Mouse (Mus musculus) liver (tissue): ENCODE measurements around the gene Btbd6.

ENCODE experiments used
- DNase-seq: peaks from one replicate; pipeline ENCODE4 v3.0.0-alpha.2; 2020; ENCODE audit warnings: mixed read lengths

The Btbd6 gene

DNA sequence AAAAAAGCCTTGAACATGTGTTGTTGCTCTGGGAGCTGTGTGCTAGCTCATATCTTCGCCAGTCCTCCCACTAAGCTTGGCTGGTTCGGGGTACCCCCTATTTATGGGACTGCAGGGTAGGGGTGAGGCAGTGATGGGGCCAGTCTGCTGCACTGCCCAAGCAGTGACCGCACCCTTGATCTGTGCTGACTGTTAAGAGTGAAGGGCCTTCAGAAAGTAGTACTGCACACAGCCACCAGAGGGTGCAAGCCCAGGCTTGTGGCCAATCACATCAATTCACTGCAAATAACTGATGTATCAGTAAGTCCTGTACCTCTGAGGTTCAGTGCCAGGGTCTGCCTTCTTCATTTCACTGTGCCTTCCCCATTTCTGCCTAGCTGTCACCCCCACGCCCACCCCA is 20.5 kb upstream of the Btbd6 start:
- DNase-seq, result peak; percentile 78

DNA sequence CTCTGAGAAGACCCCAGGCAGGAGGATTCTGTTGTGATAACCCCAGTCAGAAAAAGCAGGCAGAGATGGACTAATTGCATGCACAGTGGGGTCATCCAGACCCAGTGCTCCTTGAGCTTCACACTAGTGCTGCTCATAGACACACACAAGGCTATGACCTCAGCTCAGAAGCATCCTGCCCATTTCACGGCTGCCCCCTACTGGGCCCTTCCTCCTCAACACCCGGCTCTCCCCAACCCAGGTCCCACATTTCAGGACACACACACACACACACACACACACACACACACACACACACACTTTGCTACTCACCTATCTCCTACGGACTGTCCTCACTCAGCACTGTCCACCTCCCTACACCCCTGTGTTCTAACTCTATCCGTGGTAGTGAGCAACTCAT is 18.0 kb upstream of the Btbd6 start:
- no peak for DNase-seq

DNA sequence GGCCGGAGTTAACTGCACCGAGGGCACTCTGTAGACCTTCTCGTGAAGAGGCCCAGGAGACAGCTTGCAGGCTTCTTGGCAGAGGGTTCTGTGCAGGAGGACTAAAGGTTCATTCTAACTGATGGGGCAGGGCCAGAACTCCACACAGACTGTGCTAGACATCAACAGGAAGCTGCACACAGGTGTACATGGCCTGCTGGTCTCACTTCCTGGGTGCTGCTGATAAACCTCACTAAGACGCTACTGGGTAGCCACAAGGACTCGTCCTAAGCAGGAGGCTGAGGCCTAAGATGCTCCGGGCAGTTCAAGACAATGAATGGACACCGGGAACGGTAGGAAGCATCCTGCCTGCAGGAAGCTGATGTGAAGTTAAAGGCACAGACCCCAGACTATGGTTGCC is 16.9 kb upstream of the Btbd6 start:
- DNase-seq, result no peak

GRCm38 (mm10) chr12:112961428-112961827 is 14.9 kb upstream of the Btbd6 start:
- no peak for DNase-seq

- no peak for DNase-seq
Measured at GRCm38 (mm10) chr12:112961872-112962271, 14.4 kb upstream of the Btbd6 start.

- no peak for DNase-seq
Measured at GRCm38 (mm10) chr12:112965783-112966182, 10.5 kb upstream of the Btbd6 start.

DNA sequence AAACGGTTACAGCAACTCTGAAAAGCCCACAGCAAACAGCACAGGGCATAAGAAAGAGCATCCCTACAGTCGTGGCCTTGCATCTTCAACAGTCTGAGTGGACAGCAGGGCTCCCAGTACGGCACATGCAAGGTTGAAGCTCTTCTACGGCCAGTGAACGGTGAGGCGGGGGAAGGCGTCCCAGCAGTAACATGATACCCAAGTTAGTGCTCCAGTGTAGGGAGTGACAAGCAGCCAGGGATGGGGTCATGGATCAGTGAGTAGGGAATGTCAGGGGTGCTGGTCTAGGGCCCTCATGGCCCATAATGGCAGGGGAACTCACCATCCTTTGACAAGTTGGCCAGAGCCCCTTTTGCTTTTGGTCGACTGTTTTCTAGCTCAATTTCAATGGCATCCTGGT is 7.3 kb upstream of the Btbd6 start:
- no peak for DNase-seq

DNA sequence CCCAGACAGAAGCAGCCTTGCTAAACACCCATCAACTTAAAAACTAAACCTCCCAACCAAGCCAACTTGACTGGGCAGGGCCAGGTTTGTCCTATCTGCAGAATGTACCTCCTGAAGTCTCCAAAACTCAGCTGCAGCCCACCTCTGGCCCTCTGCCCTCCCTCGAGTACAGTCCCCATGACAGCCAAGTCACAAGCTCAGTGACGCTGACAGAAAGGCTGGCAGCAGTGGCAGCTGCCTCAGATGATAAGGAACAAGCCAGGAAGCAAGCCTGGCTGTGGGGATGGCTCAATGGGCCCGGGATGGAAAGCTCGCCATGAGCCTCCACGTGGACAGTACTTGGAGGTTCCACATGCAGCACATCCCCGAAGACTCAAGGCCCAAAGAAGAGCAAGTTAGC is 6.7 kb upstream of the Btbd6 start:
- no peak for DNase-seq

DNA sequence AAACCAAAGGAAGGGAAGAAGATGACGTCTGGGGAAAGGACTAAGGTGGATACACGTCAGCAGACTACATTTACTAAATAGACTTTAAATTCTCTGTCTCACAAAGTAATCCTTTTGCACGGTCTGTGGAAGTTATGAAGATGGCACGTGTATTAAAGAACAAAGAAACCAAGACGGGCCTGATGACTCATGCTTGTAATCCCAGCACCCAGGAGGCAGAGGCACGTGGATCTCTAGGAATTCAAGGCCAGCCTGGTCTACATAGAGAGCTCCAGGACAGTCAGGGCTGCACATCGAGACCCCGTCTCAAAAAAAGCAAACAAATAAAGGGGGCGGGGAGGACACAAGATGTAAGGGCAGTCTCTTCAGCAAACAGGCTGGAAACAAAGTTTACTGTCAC is 1.5 kb upstream of the Btbd6 start:
- no peak for DNase-seq

DNA sequence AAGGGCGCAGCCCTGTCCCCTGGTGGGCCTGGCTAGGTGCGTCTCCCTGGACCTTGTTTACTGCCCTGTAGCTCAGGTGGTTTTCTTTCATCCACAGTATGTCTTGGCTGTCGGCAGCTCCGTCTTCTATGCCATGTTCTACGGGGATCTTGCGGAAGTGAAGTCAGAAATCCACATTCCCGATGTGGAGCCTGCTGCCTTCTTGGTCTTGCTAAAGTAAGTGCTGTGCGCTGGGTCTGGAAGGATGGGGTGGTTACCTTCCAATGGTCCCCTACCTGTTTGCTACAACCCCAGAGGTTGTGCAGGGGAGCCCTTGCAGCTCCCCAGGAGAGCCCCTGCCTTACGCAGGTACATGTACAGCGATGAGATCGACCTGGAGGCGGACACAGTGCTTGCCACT is 874 bp downstream of the Btbd6 start:
- no peak for DNase-seq

DNA sequence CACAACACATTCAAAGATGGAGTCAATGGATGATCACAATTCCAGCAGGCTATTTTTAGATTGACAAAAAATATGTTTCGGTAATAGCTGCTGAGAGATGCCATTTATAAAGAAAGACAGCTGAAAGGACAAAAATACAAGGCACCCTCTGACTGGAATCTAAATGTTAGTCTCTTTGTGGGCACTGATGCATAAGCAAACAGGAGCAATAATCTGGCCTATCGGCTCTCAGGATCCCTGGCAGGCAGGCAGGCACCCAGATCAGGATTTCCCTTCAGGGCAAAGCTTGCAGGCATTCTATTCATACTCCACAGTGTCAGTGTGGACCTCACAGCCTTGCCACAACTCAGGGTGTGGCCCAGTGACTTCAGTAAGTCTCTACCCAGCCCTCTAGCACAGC is 5.7 kb downstream of the Btbd6 start:
- no peak for DNase-seq

DNA sequence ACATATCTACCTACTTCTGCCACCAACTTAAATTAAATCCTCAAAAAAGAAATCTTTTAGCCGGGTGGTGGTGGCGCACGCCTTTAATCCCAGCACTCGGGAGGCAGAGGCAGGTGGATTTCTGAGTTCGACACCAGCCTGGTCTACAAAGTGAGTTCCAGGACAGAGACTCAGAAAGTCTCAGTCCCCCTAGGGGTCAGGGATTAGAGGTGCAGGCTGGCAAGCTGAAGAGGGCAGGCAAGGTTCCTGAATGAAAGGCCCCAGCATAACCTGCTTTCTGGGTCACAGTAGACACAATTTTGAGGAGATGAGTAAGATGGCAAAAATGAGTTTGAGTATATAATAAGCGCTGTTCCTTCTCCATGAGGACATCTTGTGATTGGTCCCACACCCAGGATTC is 9.1 kb downstream of the Btbd6 start:
- no peak for DNase-seq

DNA sequence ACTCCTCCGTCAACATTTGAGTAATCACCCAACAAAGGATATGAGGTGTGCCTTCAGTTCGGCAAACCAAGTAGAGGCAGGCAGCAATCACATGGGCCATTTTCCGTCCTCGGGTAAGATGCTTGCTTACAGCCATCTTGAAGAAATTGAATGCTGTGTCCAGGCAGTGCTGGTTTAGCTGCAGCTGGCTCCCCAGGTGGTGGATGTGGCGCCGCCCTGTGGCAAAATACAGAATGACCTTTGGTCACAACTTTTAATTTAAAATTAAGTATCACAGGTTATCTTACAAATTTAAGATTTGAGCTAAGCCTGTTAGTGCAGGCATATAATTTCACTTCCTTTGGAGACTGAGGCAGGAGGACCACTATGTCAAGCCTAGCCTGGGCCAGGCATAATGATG is 11.6 kb downstream of the Btbd6 start:
- DNase-seq, result peak; percentile 34

DNA sequence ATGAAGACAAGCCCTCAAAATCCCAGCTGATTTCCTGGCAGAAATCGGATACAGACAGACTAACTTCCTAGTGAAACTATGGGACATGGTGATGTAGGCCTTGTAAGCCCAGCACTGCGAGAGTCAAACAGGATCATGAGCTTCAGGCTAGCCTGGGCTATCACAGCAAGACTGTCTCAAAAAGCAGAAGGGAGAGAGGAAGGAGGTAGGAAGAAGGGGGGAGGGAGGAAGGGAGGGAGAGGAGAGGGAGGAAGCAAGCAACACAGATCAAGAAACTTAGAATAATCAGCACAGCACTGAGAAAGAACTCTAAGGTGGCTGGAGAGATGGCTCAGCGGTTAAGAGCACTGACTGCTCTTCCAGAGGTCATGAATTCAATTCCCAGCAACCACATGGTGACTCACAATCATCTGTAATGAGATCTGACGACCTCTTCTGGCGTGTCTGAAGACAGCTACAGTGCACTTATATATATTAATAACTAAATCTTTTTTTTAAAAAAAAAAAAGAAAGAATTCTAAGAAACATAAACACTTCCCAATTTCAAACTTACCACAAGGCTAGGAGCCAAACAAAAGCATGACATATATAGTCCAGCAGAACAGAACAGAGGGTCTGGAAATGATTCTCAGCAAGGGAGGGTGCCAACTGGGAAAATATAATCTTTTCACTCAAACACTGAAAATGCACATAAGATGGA is 14.6 kb downstream of the Btbd6 start:
- DNase-seq, result no peak

- no peak for DNase-seq
Measured at GRCm38 (mm10) chr12:112991444-112991843, 15.2 kb downstream of the Btbd6 start.

- DNase-seq, result no peak
Measured at GRCm38 (mm10) chr12:112994153-112994552, 17.9 kb downstream of the Btbd6 start.

GRCm38 (mm10) chr12:112999569-113000293 is 23.4 kb downstream of the Btbd6 start:
- no peak for DNase-seq

DNA sequence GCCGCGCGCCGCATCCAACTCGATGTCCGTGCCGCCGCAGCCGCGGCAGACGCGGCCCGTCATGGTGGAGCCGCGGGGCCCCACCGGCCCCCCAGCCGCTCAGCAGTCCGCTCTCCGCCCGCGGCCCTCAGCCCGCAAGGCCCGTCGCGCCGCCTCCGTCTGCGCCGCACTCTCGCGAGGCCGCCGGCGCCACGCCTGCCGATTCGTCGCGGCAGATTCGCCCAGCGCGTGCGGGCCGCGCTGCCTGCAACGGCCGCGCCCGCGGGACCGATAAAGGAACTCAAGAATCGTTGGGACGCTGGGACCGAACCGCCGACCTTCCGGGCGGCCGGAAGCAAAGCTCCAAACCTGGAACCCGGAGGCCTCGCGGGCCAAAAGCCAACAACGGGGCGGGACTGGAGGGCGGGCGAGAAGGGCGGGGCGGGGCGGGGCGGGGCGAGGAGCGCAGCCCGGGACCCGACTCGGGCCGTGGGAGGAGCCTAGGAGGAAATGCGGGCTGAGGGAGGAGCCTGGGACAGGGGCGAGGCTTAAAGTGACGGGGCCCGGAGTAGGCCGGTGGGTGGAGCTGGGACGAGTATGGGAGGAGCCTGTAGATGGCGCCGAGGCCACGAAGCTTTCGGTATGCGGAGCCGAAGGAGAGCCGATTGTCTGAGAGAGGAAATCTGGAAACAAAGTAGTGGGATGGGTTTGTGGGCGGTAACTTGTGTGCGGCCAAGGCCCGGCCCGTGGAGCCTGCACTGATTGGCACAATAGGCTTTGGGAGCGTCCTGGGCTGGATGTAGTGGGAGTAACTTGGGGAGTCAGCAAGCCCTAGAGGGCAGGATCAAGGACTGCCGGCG is 24.2 kb downstream of the Btbd6 start, which contains the start of gene Brf1:
TSS of gene Brf1 (minus strand) at position 411 of the 839 bp plus-strand sequence.
- DNase-seq, result peak; percentile 99

DNA sequence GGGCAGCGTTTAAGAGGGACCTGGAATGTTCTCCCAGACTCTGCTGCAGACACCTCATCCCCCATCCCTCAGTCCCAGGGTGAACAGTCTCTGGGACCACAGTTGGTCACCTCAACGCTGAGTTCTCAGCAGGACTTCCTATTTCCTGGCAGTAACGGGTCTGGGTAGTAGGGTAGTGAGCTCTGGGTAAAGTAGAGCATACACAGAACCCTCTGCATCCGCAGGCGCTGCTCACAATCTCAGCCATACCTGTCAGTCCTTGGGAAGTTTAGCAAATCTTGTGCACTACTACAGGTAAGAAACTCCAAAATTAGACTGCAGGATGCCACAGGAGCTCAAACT is 24.8 kb downstream of the Btbd6 start:
- no peak for DNase-seq

GRCm38 (mm10) chr12:113002667-113003066 is 26.4 kb downstream of the Btbd6 start:
- DNase-seq, result no peak

DNA sequence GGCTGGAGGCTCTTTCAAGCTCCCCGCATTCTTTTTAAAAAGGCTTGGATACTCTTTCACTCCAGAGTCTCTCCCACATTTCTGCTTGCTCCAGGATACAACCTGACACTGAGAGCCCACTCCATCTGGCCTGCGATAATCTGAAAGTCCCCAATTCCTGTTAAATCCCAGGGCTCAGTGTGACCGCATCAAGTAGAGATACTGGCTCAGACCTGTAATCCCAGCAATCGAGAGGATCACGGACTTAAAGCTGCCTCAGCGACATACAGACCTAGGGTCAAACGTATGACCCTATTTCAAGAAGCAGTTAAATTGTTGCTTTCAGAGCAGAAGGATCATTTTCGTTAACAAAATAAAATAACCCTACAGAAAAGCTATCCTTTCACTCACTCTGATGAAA is 27.7 kb downstream of the Btbd6 start:
- DNase-seq, result no peak

DNA sequence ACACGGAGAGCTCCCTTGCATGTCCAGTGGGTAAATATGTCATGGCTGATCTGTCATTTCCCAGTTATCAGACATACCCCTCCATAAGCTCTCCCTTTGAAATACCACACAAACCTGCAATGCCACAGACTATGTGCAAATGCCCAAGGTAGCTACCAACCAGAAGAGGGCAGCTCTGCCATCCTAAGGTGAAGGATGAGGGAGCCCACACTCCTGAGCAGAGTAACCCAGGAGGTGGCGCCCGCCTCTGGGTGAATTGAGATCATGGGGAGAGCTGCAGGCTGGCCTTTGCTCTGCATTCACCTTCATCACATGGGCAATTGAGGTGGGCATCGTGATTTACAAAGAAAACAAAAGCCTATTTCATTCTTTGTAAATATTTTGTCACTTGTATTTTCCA is 28.7 kb downstream of the Btbd6 start:
- DNase-seq, result peak; percentile 69

DNA sequence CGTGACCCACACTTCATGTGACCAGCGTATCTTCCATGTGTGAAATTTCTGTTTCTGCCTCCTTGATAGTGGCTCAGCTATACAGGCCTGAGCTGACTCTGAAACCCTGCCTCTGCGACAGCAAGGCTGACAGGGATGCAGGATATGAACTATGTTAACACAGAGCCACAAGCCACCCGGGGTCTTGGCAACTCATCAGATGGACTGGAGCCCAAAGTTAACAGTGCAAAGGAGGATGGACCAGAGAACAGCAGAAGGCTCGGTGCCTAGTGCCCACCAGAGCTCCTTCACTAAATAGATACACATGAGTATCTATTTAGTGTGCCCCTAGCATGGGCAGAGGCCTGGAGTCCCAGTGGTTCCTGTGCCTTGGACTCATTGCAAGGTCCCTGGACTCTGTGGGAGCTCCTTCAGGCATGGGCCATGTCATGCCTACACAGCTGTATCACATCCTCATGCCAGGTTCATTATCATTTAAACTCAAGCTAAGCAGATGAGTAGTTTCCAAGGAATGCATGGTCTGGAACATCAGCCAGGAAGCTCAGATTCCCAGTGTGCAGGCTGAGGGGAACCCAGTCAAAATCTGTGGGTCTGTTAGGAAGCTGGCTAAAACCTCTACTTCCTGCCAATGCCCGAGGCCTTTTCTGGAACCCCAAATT is 35.5 kb downstream of the Btbd6 start:
- no peak for DNase-seq
